8 mouse cellular contexts compared by ENCODE assay signal in genomic region chr15:83607115-83607802, GRCm38 (mm10). TPM values are rescaled to one million over a fixed set of nuclear protein-coding genes. Genes with fewer than 3 reads are reported as not detected.
A peak's percentile ranks its signal among the peaks of the same experiment; 100 is the strongest.
DNase-seq lines count a peak whose midpoint lies in the region; ATAC-seq and TF ChIP-seq lines count a peak whose summit lies in the region.

No protein-coding gene starts in this region.

- H3K27ac ChIP-seq in liver, postnatal 0 days (ENCODE audit: low read depth), result 0 out of 2 replicates have a peak overlapping the region, but pooled peaks have one; percentile 9

- H3K36me3 ChIP-seq in liver, postnatal 0 days (replicated peaks; ENCODE audit: insufficient read depth, low read length), result no peaks in the 10 kb centered on the region

- peak; percentile 98 for TF ChIP-seq CTCF in liver, postnatal 0 days (IDR thresholded peaks at IDR 0.05; ENCODE audit: low read depth)

- no peak for TF ChIP-seq EP300 in liver, postnatal 0 days (IDR thresholded peaks at IDR 0.05; ENCODE audit: low read depth)

- 41% methylated on average over 15 of the region's 15 CpGs for WGBS in liver, postnatal 0 days (ENCODE audit: insufficient replicate concordance)

- peak overlapping the region; percentile 54 for H3K4me2 ChIP-seq in liver, postnatal 0 days (ENCODE audit: low read depth, low read length)

- DNase-seq in 3134 (ENCODE audit: extremely low read depth, insufficient read length, low spot score) (peak; percentile 46), ES-CJ7 (ENCODE audit: low read depth, low spot score) (peak; percentile 70)
- peak; percentile 76 for DNase-seq in cerebellum, adult 11-12 months
- peak; percentile 63 to 71 for DNase-seq in gastrocnemius, adult 8-10 months (ENCODE audit: low spot score in 2 of 2)
- peak; percentile 71 for DNase-seq in kidney, postnatal 14 days
- peak; percentile 86 for DNase-seq in liver, postnatal 0 days
- DNase-seq in ovary, postnatal 14 days (ENCODE audit: low spot score), result peak; percentile 68
- DNase-seq in thymus, postnatal 10 days (ENCODE audit: low spot score in 2 of 2), result peak; percentile 56 to 85

- 0 out of 2 replicates have a peak overlapping the region, but pooled peaks have one; percentile 17 for H3K9ac ChIP-seq in liver, postnatal 0 days (replicated peaks)

- no peaks in the 10 kb centered on the region for H3K9me3 ChIP-seq in liver, postnatal 0 days (ENCODE audit: low read length)

- peak; percentile 75 for ATAC-seq in liver, postnatal 0 days

- peaks cover 21% of the 10 kb centered on the region for H3K4me1 ChIP-seq in liver, postnatal 0 days (ENCODE audit: insufficient read depth)

- H3K27me3 ChIP-seq in liver, postnatal 0 days (ENCODE audit: insufficient read depth, low read length), result no peaks in the 10 kb centered on the region

- H3K4me3 ChIP-seq in liver, postnatal 0 days (ENCODE audit: low read depth, low read length), result no peak overlapping the region

RNA-seq across cellular contexts. Expression of gene Ttll12, which starts 12.3 kb away (rescaled TPM):
- total RNA-seq in gastrocnemius, adult 8-10 months (2022), result 1 to 10 TPM; 3.4 to 5.0 (median 4.2) TPM
- 10.9 and 12.9 TPM in 2 replicates for polyA plus RNA-seq in liver, postnatal 0 days (2015; fragmentation: Nextera tagmentation; extraction: Ambion mirVana)

RNA-seq across cellular contexts. Expression of gene Mcat, which starts 43.7 kb away (rescaled TPM):
- total RNA-seq in gastrocnemius, adult 8-10 months (2022), result 10 to 100 TPM; 21.9 to 25.0 (median 23.2) TPM
- 20.0 and 20.5 TPM in 2 replicates for polyA plus RNA-seq in liver, postnatal 0 days (2015; fragmentation: Nextera tagmentation; extraction: Ambion mirVana)

RNA-seq across cellular contexts. Expression of gene Tspo, which starts 43.9 kb away (rescaled TPM):
- 10 to 100 TPM; 25.3 to 34.8 (median 30.5) TPM for total RNA-seq in gastrocnemius, adult 8-10 months (2022)
- polyA plus RNA-seq in liver, postnatal 0 days (2015; fragmentation: Nextera tagmentation; extraction: Ambion mirVana), result 168 and 183 TPM in 2 replicates
